Mouse (Mus musculus) forebrain, postnatal 0 days (tissue): ENCODE results near the gene Wdr5. TPM values are rescaled to one million over a fixed set of nuclear protein-coding genes. Genes with fewer than 3 reads are reported as not detected.
A peak's percentile ranks its signal among the peaks of the same experiment; 100 is the strongest.
"Not testable (repeated sequence)": the region's sequence is repeated elsewhere in the genome, so short reads cannot be mapped to it uniquely, and the experiment has no call there.

Source experiments
- ATAC-seq: fragments of 200-750 bp; cut with Nextera tagmentation; 2 replicates; pipeline ENCODE4 v1.8.0; 2017; ENCODE audit warnings: mild to moderate bottlenecking, moderate library complexity
- DNase-seq: peaks from one replicate; pipeline ENCODE4 v3.0.0-alpha.2; 2015
- H3K27ac ChIP-seq: fragments of 300-500 bp; sonication (generic); 2 replicates; pipeline ENCODE4 v1.5.1; 2014; ENCODE audit warnings: low read depth, mild to moderate bottlenecking, antibody characterized with exemption, low read length, moderate library complexity, mixed read lengths
- H3K27me3 ChIP-seq: fragments of 300-500 bp; sonication (generic); 2 replicates; pipeline ENCODE4 v1.6.1; 2014; ENCODE audit warnings: mild to moderate bottlenecking, low read length, mixed read lengths; ENCODE audit not compliant: insufficient read depth
- H3K36me3 ChIP-seq: fragments of 300-500 bp; sonication (generic); 2 replicates; pipeline ENCODE4 v1.6.1; 2014; ENCODE audit warnings: mild to moderate bottlenecking, moderate library complexity; ENCODE audit not compliant: insufficient read depth
- H3K4me1 ChIP-seq: fragments of 300-500 bp; sonication (generic); 2 replicates; pipeline ENCODE4 v1.6.1; 2014; ENCODE audit warnings: antibody characterized with exemption; ENCODE audit not compliant: insufficient read depth
- H3K4me2 ChIP-seq: fragments of 300-500 bp; sonication (generic); 2 replicates; pipeline ENCODE4 v1.6.1; 2014; ENCODE audit warnings: low read depth, mild to moderate bottlenecking, moderate library complexity
- H3K4me3 ChIP-seq: fragments of 300-500 bp; sonication (generic); 2 replicates; pipeline ENCODE4 v1.5.1; 2014; ENCODE audit warnings: low read depth, low read length, mixed read lengths
- H3K9ac ChIP-seq: fragments of 300-500 bp; sonication (generic); 2 replicates; pipeline ENCODE4 v1.6.1; 2014; ENCODE audit warnings: mild to moderate bottlenecking
- H3K9me3 ChIP-seq: fragments of 300-500 bp; sonication (generic); 2 replicates; pipeline ENCODE4 v1.6.1; 2016; ENCODE audit warnings: low read length
- CTCF ChIP-seq: sonication (generic); IDR thresholded peaks from 2 replicates; pipeline ENCODE4 v1.5.1; 2016; ENCODE audit warnings: antibody characterized with exemption, control low read depth, low read depth
- WGBS: fragments of 180-500 bp; shearing (Covaris S2); extraction: QIAGEN DNeasy Blood & Tissue Kit; methylation state at CpG from one replicate; pipeline ENCODE4 v1.1.7; 2014; 5-methylcytosine and 5-hydroxymethylcytosine counted together
- polyA plus RNA-seq: library from polyadenylated mRNA; unstranded; fragments of >200 nt; fragmentation: Nextera tagmentation; extraction: Ambion mirVana; gene quantifications from 2 replicates; pipeline ENCODE4 v1.2.1, GENCODE M21; 2015
- total RNA-seq: library from RNA; depleted of rRNA; stranded (reverse); fragments of >200 nt; gene quantifications from 2 replicates; pipeline ENCODE4 v1.2.3, GENCODE M21; 2014

Wdr5 gene
- total and polyA plus RNA-seq, 2 experiments from 2014 or later: 35.0 to 53.6 TPM

- H3K9ac ChIP-seq: peak overlapping the region; percentile 63
- peak overlapping the region; percentile 46 for H3K4me3 ChIP-seq
- H3K27ac ChIP-seq: peak overlapping the region; percentile 91
- ATAC-seq: peak; percentile 2
- no peak for TF ChIP-seq CTCF
- H3K4me2 ChIP-seq: peak overlapping the region; percentile 56
- H3K36me3 ChIP-seq: peaks cover 8% of the 10 kb centered on the region
- no peaks in the 10 kb centered on the region for H3K27me3 ChIP-seq
- peaks cover 6% of the 10 kb centered on the region; the same call in 1 of the 2 replicates for H3K4me1 ChIP-seq
- DNase-seq: no peak
- WGBS: 25% methylated on average over 10 of the region's 10 CpGs
- no peaks in the 10 kb centered on the region for H3K9me3 ChIP-seq
Measured at GRCm38 (mm10) chr2:27540515-27540836, 25.5 kb downstream of the Wdr5 start.

GRCm38 (mm10) chr2:27541225-27541624 lies 26.3 kb downstream of the Wdr5 start:
- no peak for TF ChIP-seq CTCF
- ATAC-seq (no peak), DNase-seq (no peak)
- Histone ChIP-seq H3K4me2 (peak overlapping the region; percentile 56), H3K27me3 (no peaks in the 10 kb centered on the region), H3K9me3 (no peaks in the 10 kb centered on the region), H3K36me3 (peaks cover under 1% of the 10 kb centered on the region; the same call in 1 of the 2 replicates), H3K4me1 (peaks cover 6% of the 10 kb centered on the region; the same call in 1 of the 2 replicates), H3K4me3 (no peak overlapping the region), H3K27ac (no peak overlapping the region), H3K9ac (peak overlapping the region; percentile 63; the same call in 1 of the 2 replicates)
- 84% methylated on average over 3 of the region's 3 CpGs for WGBS

- no peak for TF ChIP-seq CTCF
- Histone ChIP-seq H3K4me1 (peaks cover 6% of the 10 kb centered on the region; the same call in 1 of the 2 replicates), H3K9me3 (no peaks in the 10 kb centered on the region), H3K36me3 (no peaks in the 10 kb centered on the region), H3K27ac (no peak overlapping the region), H3K4me2 (no peak overlapping the region), H3K4me3 (no peak overlapping the region), H3K9ac (no peak overlapping the region), H3K27me3 (no peaks in the 10 kb centered on the region)
- DNase-seq: no peak
- ATAC-seq: no peak
- WGBS: 90% methylated on average over 6 of the region's 6 CpGs
Measured at GRCm38 (mm10) chr2:27544613-27545012, 29.7 kb downstream of the Wdr5 start.

- H3K27me3 ChIP-seq, H3K4me2 ChIP-seq, ATAC-seq, H3K36me3 ChIP-seq, DNase-seq, H3K4me1 ChIP-seq, H3K9ac ChIP-seq, H3K4me3 ChIP-seq, H3K27ac ChIP-seq, H3K9me3 ChIP-seq: not testable (repeated sequence)
- WGBS: 70% methylated on average over 3 of the region's 3 CpGs
Measured at GRCm38 (mm10) chr2:27545517-27545916, 30.6 kb downstream of the Wdr5 start.

- not testable (repeated sequence) for H3K4me1 ChIP-seq, DNase-seq, H3K9ac ChIP-seq, H3K4me2 ChIP-seq, H3K27ac ChIP-seq, H3K27me3 ChIP-seq, H3K9me3 ChIP-seq, ATAC-seq, H3K4me3 ChIP-seq, H3K36me3 ChIP-seq
- 95% methylated on average over 8 of the region's 8 CpGs for WGBS
Measured at GRCm38 (mm10) chr2:27546041-27546440, 31.1 kb downstream of the Wdr5 start.

GRCm38 (mm10) chr2:27547326-27547725 lies 32.4 kb downstream of the Wdr5 start:
- no peak for ATAC-seq
- H3K36me3 ChIP-seq: no peaks in the 10 kb centered on the region
- H3K9ac ChIP-seq: no peak overlapping the region
- no peaks in the 10 kb centered on the region for H3K4me1 ChIP-seq
- H3K27me3 ChIP-seq: no peaks in the 10 kb centered on the region
- no peak for DNase-seq
- no peak overlapping the region for H3K27ac ChIP-seq
- 57% methylated on average over 1 of the region's 1 CpGs for WGBS
- no peaks in the 10 kb centered on the region for H3K9me3 ChIP-seq
- no peak overlapping the region for H3K4me2 ChIP-seq
- TF ChIP-seq CTCF: no peak
- no peak overlapping the region for H3K4me3 ChIP-seq

GRCm38 (mm10) chr2:27547986-27548385 lies 33.0 kb downstream of the Wdr5 start:
- H3K36me3 ChIP-seq: no peaks in the 10 kb centered on the region
- H3K9ac ChIP-seq: no peak overlapping the region
- no peaks in the 10 kb centered on the region for H3K4me1 ChIP-seq
- no peak for TF ChIP-seq CTCF
- ATAC-seq (no peak), DNase-seq (no peak)
- no peak overlapping the region for H3K4me3 ChIP-seq
- H3K27ac ChIP-seq: no peak overlapping the region
- no peak overlapping the region for H3K4me2 ChIP-seq
- 96% methylated on average over 2 of the region's 2 CpGs for WGBS
- H3K27me3 ChIP-seq: no peaks in the 10 kb centered on the region
- H3K9me3 ChIP-seq: no peaks in the 10 kb centered on the region
